ENCODE assay signal across 8 mouse cellular contexts in the genomic region with DNA sequence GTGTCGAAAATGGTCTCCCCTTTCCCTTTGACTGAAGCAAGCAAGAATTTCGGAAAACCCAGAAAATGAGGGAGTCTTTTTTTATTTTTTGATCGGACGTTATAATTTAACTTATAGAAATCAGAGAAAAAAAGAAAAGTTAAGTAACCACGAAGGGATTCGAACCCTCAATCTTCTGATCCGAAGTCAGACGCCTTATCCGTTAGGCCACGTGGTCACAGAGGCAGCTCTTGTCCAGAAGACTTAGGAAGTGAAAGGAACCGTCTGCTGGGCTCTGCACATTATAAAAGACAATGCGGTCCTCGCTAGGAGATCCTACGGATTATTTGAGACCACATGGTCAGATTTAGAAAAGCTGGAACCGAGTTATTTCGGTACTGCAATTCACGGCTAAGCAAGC. TPM values are rescaled to one million over a fixed set of nuclear protein-coding genes. Genes with fewer than 3 reads are reported as not detected.
DNase-seq lines count a peak whose midpoint lies in the region; ATAC-seq lines count a peak whose summit lies in the region.

No protein-coding gene starts in this region.

- DNase-seq in CD4-positive, CD25-positive, alpha-beta regulatory T cell, adult 2 months (ENCODE audit: low read depth, low spot score), result peak; percentile 94
- peak; percentile 87 for DNase-seq in c-Kit-positive CD71-negative TER-119-negative erythroid progenitor cells, embryonic 14.5 days (ENCODE audit: low read depth)
- peak; percentile 91 for DNase-seq in forebrain, embryonic 10.5 days (ENCODE audit: extremely low spot score, low spot score)
- DNase-seq in kidney, postnatal 14 days, result peak; percentile 93
- DNase-seq in liver, embryonic 11.5 days (ENCODE audit: low spot score), result peak; percentile 90
- DNase-seq in spleen, postnatal 4 days (ENCODE audit: low spot score in 2 of 2), result peak; percentile 91 to 95

- ATAC-seq in heart, embryonic 14.5 days (ENCODE audit: insufficient number of reproducible peaks, insufficient read depth, low FRiP score, low read depth), result no peak
- 0 out of 2 replicates have a peak, but pooled peaks have one; percentile 24 for ATAC-seq in liver, embryonic 11.5 days (replicated peaks; ENCODE audit: low FRiP score)
- ATAC-seq in monocyte, adult 5-6 weeks (replicated peaks; ENCODE audit: insufficient number of reproducible peaks, low FRiP score, low TSS enrichment, poor library complexity, severe bottlenecking), result peak; percentile 48; the same call in 1 of the 2 replicates

- H3K36me3 ChIP-seq in forebrain, embryonic 10.5 days (replicated peaks), result no peaks in the 10 kb centered on the region
- H3K36me3 ChIP-seq in heart, embryonic 14.5 days (ENCODE audit: control insufficient read depth, insufficient read depth, low read length), result no peaks in the 10 kb centered on the region
- no peaks in the 10 kb centered on the region for H3K36me3 ChIP-seq in liver, embryonic 11.5 days (ENCODE audit: control insufficient read depth, insufficient read depth, low read length)

- WGBS in forebrain, embryonic 10.5 days, result under 1% methylated on average over 17 of the region's 17 CpGs
- WGBS in heart, embryonic 14.5 days, result under 1% methylated on average over 17 of the region's 17 CpGs
- under 1% methylated on average over 17 of the region's 17 CpGs for WGBS in liver, embryonic 11.5 days

- no peaks in the 10 kb centered on the region for H3K9me3 ChIP-seq in forebrain, embryonic 10.5 days
- no peaks in the 10 kb centered on the region for H3K9me3 ChIP-seq in heart, embryonic 14.5 days (ENCODE audit: control insufficient read depth, low read length)
- H3K9me3 ChIP-seq in liver, embryonic 11.5 days (ENCODE audit: control insufficient read depth, low read length), result no peaks in the 10 kb centered on the region

- no peaks in the 10 kb centered on the region for H3K27me3 ChIP-seq in forebrain, embryonic 10.5 days (ENCODE audit: poor library complexity, severe bottlenecking)
- H3K27me3 ChIP-seq in heart, embryonic 14.5 days (ENCODE audit: control insufficient read depth, insufficient read depth, low read length), result no peaks in the 10 kb centered on the region
- H3K27me3 ChIP-seq in liver, embryonic 11.5 days (replicated peaks; ENCODE audit: control insufficient read depth, insufficient read depth, low read length), result no peaks in the 10 kb centered on the region

- peaks cover 39% of the 10 kb centered on the region for H3K4me1 ChIP-seq in forebrain, embryonic 10.5 days
- H3K4me1 ChIP-seq in heart, embryonic 14.5 days (ENCODE audit: control insufficient read depth in 2 of 2, insufficient read depth in 2 of 2, low read length in 2 of 2), result peaks cover 3 to 12% of the 10 kb centered on the region in 2 experiments
- H3K4me1 ChIP-seq in liver, embryonic 11.5 days (replicated peaks; ENCODE audit: control insufficient read depth, insufficient read depth, low read length), result peaks cover 15% of the 10 kb centered on the region

- peak overlapping the region; percentile 71 for H3K4me2 ChIP-seq in heart, embryonic 14.5 days (ENCODE audit: low read length)
- peak overlapping the region; percentile 71 for H3K4me2 ChIP-seq in liver, embryonic 11.5 days

- peak overlapping the region; percentile 83 for H3K27ac ChIP-seq in forebrain, embryonic 10.5 days
- peak overlapping the region in 1 of 2 experiments; percentile 47; a peak in 1 of 4 replicates for H3K27ac ChIP-seq in heart, embryonic 14.5 days (replicated peaks in 1 of 2; ENCODE audit: control insufficient read depth in 1 of 2, insufficient read depth in 1 of 2, low read depth in 2 of 2, low read length in 2 of 2)
- H3K27ac ChIP-seq in liver, embryonic 11.5 days (ENCODE audit: low read depth, low read length), result peak overlapping the region; percentile 11; the same call in 1 of the 2 replicates

- H3K4me3 ChIP-seq in forebrain, embryonic 10.5 days, result peak overlapping the region; percentile 52
- H3K4me3 ChIP-seq in heart, embryonic 14.5 days (ENCODE audit: control insufficient read depth in 1 of 2, insufficient read depth in 1 of 2, low read depth in 1 of 2, low read length in 2 of 2), result peak overlapping the region; percentile 30 to 45; a peak in 3 of 4 replicates
- H3K4me3 ChIP-seq in liver, embryonic 11.5 days (ENCODE audit: low read depth, low read length), result peak overlapping the region; percentile 50

- H3K9ac ChIP-seq in heart, embryonic 14.5 days (ENCODE audit: low read length), result peak overlapping the region; percentile 72
- peak overlapping the region; percentile 58 for H3K9ac ChIP-seq in liver, embryonic 11.5 days (ENCODE audit: low read depth, low read length)

RNA-seq across cellular contexts. Expression of gene Hist1h4h, which starts 4.5 kb away (rescaled TPM):
- polyA plus RNA-seq in forebrain, embryonic 10.5 days (2016; fragmentation: Nextera tagmentation; extraction: Ambion mirVana), result 3.8 and 4.0 TPM in 2 replicates
- 7.5 and 8.5 TPM in 2 replicates for polyA plus RNA-seq in heart, embryonic 14.5 days (2014; fragmentation: Nextera tagmentation; extraction: Ambion mirVana)
- polyA plus RNA-seq in liver, embryonic 11.5 days (2014; fragmentation: Nextera tagmentation; extraction: Ambion mirVana), result 3.3 and 4.3 TPM in 2 replicates
- total RNA-seq in monocyte, adult 5-6 weeks (2017), result 24.5 to 149 TPM (median 46.4 TPM) in 3 replicates

RNA-seq across cellular contexts. Expression of gene Hist1h2af, which starts 7.4 kb away (rescaled TPM):
- 6.7 and 9.5 TPM in 2 replicates for polyA plus RNA-seq in forebrain, embryonic 10.5 days (2016; fragmentation: Nextera tagmentation; extraction: Ambion mirVana)
- 3.8 and 5.4 TPM in 2 replicates for polyA plus RNA-seq in heart, embryonic 14.5 days (2014; fragmentation: Nextera tagmentation; extraction: Ambion mirVana)
- 1.1 and 5.1 TPM in 2 replicates for polyA plus RNA-seq in liver, embryonic 11.5 days (2014; fragmentation: Nextera tagmentation; extraction: Ambion mirVana)
- 1.4 to 11.6 TPM in 2 of 3 replicates, not detected in the other for total RNA-seq in monocyte, adult 5-6 weeks (2017)

RNA-seq across cellular contexts. Expression of gene Hist1h3g, which starts 8.9 kb away (rescaled TPM):
- polyA plus RNA-seq in forebrain, embryonic 10.5 days (2016; fragmentation: Nextera tagmentation; extraction: Ambion mirVana), result 6.3 and 8.1 TPM in 2 replicates
- polyA plus RNA-seq in heart, embryonic 14.5 days (2014; fragmentation: Nextera tagmentation; extraction: Ambion mirVana), result 3.0 and 4.3 TPM in 2 replicates
- polyA plus RNA-seq in liver, embryonic 11.5 days (2014; fragmentation: Nextera tagmentation; extraction: Ambion mirVana), result 5.2 TPM in 2 replicates
- not detected in 3 replicates for total RNA-seq in monocyte, adult 5-6 weeks (2017)

RNA-seq across cellular contexts. Expression of gene Hist1h2bh, which starts 16.9 kb away (rescaled TPM):
- polyA plus RNA-seq in forebrain, embryonic 10.5 days (2016; fragmentation: Nextera tagmentation; extraction: Ambion mirVana), result 0.74 and 0.79 TPM in 2 replicates
- 0.65 and 0.66 TPM in 2 replicates for polyA plus RNA-seq in heart, embryonic 14.5 days (2014; fragmentation: Nextera tagmentation; extraction: Ambion mirVana)
- polyA plus RNA-seq in liver, embryonic 11.5 days (2014; fragmentation: Nextera tagmentation; extraction: Ambion mirVana), result 1.6 and 1.7 TPM in 2 replicates
- 0.21 to 4.4 TPM (median 2.1 TPM) in 3 replicates for total RNA-seq in monocyte, adult 5-6 weeks (2017)

RNA-seq across cellular contexts. Expression of gene Hist1h3f, which starts 17.5 kb away (rescaled TPM):
- 1.00 and 1.7 TPM in 2 replicates for polyA plus RNA-seq in forebrain, embryonic 10.5 days (2016; fragmentation: Nextera tagmentation; extraction: Ambion mirVana)
- polyA plus RNA-seq in heart, embryonic 14.5 days (2014; fragmentation: Nextera tagmentation; extraction: Ambion mirVana), result 0.65 and 0.72 TPM in 2 replicates
- polyA plus RNA-seq in liver, embryonic 11.5 days (2014; fragmentation: Nextera tagmentation; extraction: Ambion mirVana), result 0.42 and 0.62 TPM in 2 replicates
- total RNA-seq in monocyte, adult 5-6 weeks (2017), result 0.53 to 21.8 TPM (median 16.4 TPM) in 3 replicates
